In the genomic region with DNA sequence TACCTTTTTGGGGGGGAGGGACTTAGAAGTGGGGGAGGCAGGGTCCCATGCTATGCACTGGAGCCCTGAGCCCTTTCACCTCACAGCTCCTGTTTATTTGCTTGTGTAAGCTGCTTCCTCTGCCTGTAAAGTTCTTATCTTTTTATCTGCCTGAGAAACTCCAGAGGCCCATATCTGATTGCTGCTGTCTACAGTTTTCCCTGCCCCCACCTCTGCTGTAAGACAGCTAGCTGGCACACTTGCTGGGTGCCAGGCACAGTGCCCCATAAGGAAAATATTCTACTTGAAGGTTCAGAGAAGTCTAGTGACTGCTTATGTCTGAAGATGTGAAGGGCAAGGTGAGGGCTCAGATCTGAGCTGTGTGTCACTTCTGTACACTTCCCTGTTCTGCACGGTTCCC, we compare ENCODE assay signal across 1 mouse cellular context.
TF ChIP-seq lines count a peak whose summit lies in the region.

No protein-coding gene starts in this region.

TF ChIP-seq in MEL, 35 proteins besides CTCF, POLR2A, EP300 and RAD21 (continued from another document):
- peak; percentile 69 for TF ChIP-seq TCF12 (IDR thresholded peaks at IDR 0.05; ENCODE audit: low read depth, low read length)
